Mouse (Mus musculus): ENCODE results near the gene Dmrtc2.

Dmrtc2 gene

DNA sequence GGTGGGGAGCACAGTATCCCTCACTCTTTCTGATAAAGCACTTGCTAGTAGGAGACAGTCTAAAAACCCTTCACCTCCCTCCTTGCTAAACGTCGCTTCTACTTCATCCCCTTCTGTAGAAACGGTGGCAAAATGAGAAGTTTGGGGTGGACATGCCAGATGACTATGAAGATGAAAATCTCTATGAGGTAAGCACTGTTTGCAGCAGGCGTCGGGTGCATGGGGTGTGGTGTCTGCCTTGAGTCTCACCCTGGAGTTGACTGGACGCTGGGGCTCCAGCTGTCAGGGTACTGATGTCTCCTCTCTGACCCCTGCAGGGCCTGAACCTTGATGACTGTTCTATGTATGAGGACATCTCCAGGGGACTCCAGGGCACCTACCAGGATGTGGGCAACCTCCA is 31.3 kb downstream of the Dmrtc2 start:
- no peak for DNase-seq (ENCODE audit: extremely low read depth, insufficient read length, low spot score)

- DNase-seq (ENCODE audit: extremely low read depth, insufficient read length, low spot score), result no peak
These were observed 32.0 kb downstream of the Dmrtc2 start for GRCm38 (mm10) chr7:24901842-24902241.

DNA sequence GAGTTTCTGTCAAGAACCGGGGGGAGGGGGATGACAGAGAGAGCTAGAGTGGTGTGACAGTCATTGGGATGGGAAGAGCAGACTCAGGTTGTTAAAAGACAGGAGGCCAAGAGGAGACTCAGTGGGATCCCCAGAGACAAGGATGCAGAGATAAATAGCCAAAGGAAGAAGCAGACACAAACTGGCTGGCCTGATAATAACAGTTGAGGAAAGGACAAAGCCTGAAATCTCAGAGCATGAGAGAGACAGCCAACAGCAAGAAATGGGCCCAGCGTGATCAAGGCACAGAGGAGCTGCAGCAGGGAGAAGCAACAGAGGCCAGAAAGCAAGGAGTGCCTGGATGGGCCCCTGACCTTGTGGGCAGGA is 32.4 kb downstream of the Dmrtc2 start:
- DNase-seq (ENCODE audit: extremely low read depth, insufficient read length, low spot score), result no peak

DNA sequence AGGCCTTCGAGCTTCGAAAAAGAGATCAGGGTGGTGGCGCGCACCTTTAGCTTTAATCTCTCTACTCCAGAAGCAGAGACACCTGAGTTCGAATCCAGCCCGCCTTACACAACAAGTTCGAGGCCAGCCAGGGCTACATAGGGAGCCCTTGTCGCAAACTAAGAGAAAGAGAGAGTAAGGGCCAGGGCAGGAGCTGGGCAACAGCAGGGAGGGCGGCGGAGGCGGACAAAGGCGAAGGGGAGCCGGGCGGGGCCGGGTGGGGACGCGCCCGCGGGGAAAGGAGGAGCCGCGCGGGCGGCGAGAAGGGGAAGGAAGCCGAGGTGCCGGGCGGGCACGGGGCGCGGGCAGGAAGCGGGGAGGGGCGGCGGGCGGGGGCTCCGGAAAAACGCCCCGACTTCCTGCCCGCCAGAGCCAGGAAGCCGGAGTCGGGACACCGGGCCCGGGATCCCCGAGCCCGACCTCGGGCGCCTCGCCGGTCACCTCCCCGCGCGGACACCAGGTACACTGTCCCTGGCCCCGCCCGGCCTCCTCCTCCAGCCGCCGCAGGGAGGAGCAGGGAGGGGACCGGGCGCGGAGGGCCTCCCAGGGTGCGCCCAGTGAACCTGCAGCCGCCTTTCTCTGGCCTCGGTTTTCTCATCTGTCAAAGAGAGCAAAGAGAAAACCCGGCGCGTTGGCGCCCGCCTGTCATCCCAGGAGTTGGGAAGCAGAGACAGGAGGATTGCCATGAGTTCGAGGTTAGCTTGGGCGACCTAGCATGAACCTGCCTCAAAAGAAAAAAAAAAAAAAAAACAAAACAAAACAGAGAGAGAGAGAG is 33.0 kb downstream of the Dmrtc2 start, which contains the start of gene Arhgef1:
TSS of gene Arhgef1 (plus strand) at position 283 of the 814 bp plus-strand sequence.
- peak; percentile 67 for DNase-seq (ENCODE audit: extremely low read depth, insufficient read length, low spot score)

GRCm38 (mm10) chr7:24903444-24903825 is 33.6 kb downstream of the Dmrtc2 start:
- DNase-seq (ENCODE audit: extremely low read depth, insufficient read length, low spot score), result no peak

DNA sequence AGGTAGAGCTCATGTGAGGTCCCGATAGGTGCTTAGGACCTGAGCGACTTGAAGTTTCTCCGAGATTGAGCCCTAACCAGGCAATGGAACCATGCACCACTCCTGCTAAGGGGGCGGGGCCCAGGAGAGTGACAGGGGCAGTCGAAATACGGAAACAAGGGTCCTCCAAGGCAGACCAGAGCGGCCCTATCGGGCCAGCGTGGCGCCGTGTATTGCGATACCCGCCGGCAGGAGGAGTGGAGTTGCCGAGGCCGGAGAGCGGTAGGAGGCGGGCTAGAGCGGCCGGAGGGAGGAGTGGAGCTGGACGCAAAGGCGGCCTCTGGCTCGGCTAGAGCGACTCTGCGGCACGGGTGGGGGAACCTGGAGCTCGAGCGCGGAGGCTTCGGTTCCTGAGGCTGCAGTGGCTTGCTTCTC is 34.2 kb downstream of the Dmrtc2 start:
- peak; percentile 95 for DNase-seq (ENCODE audit: extremely low read depth, insufficient read length, low spot score)

- DNase-seq (ENCODE audit: extremely low read depth, insufficient read length, low spot score), result peak; percentile 48
These were observed 35.1 kb downstream of the Dmrtc2 start for GRCm38 (mm10) chr7:24904936-24905335.

GRCm38 (mm10) chr7:24906551-24906950 is 36.7 kb downstream of the Dmrtc2 start:
- no peak for DNase-seq (ENCODE audit: extremely low read depth, insufficient read length, low spot score)

DNA sequence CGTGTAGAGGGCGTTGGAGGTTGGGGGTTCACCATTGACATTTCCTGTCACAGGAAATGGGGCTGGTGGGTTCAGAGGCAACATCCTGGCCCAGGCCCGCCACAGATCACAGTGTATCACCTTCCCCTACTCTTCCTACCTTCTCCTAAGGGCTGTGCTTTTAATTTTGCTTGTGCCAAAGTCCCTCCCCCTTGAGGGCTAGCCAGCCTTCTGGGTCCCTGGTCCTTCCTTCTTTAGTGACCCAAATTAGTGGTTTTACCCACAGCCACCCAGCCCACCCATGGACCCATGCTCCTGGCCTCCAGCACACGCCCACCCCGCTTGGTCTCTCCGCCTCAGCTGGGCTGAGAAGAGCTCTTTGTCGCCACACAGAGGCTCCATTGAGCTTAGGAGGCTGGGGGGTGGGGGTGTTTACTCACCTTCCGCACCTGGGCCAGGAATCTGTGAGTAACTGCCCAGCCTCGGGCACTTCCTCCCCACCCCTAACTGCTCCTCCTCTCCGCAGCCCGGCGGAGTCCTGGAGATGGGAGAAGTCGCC is 37.4 kb downstream of the Dmrtc2 start:
- DNase-seq (ENCODE audit: extremely low read depth, insufficient read length, low spot score), result no peak

GRCm38 (mm10) chr7:24912480-24912879 is 42.6 kb downstream of the Dmrtc2 start:
- no peak for DNase-seq (ENCODE audit: extremely low read depth, insufficient read length, low spot score)

GRCm38 (mm10) chr7:24918763-24919323 is 49.0 kb downstream of the Dmrtc2 start:
- no peak for DNase-seq (ENCODE audit: extremely low read depth, insufficient read length, low spot score)

DNA sequence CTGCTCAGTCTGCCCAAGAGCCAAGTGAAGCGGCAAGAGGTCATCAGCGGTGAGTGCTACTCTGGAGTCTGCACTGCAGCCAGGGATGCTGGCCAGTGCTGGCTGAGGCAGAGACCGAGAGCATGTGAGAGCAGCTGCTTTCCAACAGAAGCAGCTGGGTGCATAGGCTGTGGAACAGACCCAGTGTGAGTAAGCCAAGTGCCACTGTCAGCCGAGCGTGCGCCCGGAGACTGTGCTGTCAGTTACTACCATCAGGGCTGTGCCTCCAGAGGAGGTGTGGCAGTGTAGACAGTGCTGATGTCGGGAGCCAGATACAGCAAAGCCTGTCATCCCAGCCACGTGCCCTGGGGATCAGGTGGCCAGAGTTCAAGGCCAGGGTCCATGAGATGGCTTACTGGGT is 49.9 kb downstream of the Dmrtc2 start:
- no peak for DNase-seq (ENCODE audit: extremely low read depth, insufficient read length, low spot score)
